Mouse (Mus musculus) CH12.LX (cell line): ENCODE results near the gene Ptprd. TPM values are rescaled to one million over a fixed set of nuclear protein-coding genes. Genes with fewer than 3 reads are reported as not detected.

Source experiments
- DNase-seq: peaks from one replicate; pipeline ENCODE4 v3.0.0-alpha.2; 2013; ENCODE audit errors: extremely low read depth
- H3K27ac ChIP-seq: 2 replicates; pipeline ENCODE4 v1.5.1; 2012; ENCODE audit warnings: low read depth, mild to moderate bottlenecking, control low read depth, moderate library complexity; ENCODE audit not compliant: insufficient read depth
- H3K27me3 ChIP-seq: replicated peaks from 2 replicates; pipeline ENCODE3; 2012; ENCODE audit warnings: inconsistent platforms
- H3K36me3 ChIP-seq, 2 experiments: replicated peaks in 1 of 2; 2 replicates each; pipeline versions ENCODE3 to v1.6.1; 2012; ENCODE audit warnings: inconsistent platforms in 1 of 2, low read length in 1 of 2, mild to moderate bottlenecking in 1 of 2, mixed read lengths in 1 of 2, moderate library complexity in 1 of 2; ENCODE audit not compliant: control insufficient read depth in 1 of 2, insufficient read depth in 1 of 2
- H3K4me1 ChIP-seq, 2 experiments: 2 replicates each; pipeline ENCODE4 v1.6.1; 2012; ENCODE audit warnings: inconsistent platforms in 1 of 2, moderate library complexity in 1 of 2; ENCODE audit not compliant: insufficient read depth in 2 of 2, control insufficient read depth in 1 of 2
- H3K4me2 ChIP-seq: 2 replicates; pipeline ENCODE4 v1.6.1; 2012; ENCODE audit warnings: low read depth, mild to moderate bottlenecking, control low read depth; ENCODE audit not compliant: poor library complexity, insufficient read depth, severe bottlenecking
- H3K4me3 ChIP-seq, 3 experiments: fragments of 150-350 bp in 1 of 3; sonication (generic) in 1 of 3; replicated peaks in 1 of 3; 2 replicates each; pipeline versions ENCODE3 to v1.5.1; 2011 to 2012; ENCODE audit warnings: low read depth in 2 of 3, low read length in 2 of 3, mild to moderate bottlenecking in 2 of 3, moderate library complexity in 2 of 3, control low read depth in 1 of 3, improper control_type of control experiment in 1 of 3, inconsistent platforms in 1 of 3, mixed read lengths in 1 of 3; ENCODE audit not compliant: poor library complexity in 1 of 3
- H3K79me2 ChIP-seq: replicated peaks from 2 replicates; pipeline ENCODE4 v1.6.1; 2012; ENCODE audit warnings: mild to moderate bottlenecking, moderate library complexity; ENCODE audit not compliant: control insufficient read depth, poor library complexity, insufficient read depth, severe bottlenecking; ENCODE audit errors: extremely low read depth
- H3K9ac ChIP-seq: 2 replicates; pipeline ENCODE4 v1.6.1; 2012; ENCODE audit warnings: low read depth, mild to moderate bottlenecking, control low read depth, moderate library complexity; ENCODE audit not compliant: insufficient read depth
- H3K9me3 ChIP-seq: replicated peaks from 2 replicates; pipeline ENCODE3; 2012; ENCODE audit warnings: low read length, inconsistent platforms, mixed read lengths
- BHLHE40 ChIP-seq: IDR thresholded peaks from 2 replicates; pipeline ENCODE4 v1.6.1; 2011; ENCODE audit warnings: mild to moderate bottlenecking, low read depth, low read length, improper control_type of control experiment
- CHD1 ChIP-seq: IDR thresholded peaks from 2 replicates; pipeline ENCODE4 v1.6.1; 2012; ENCODE audit warnings: low read depth, low read length, improper control_type of control experiment, inconsistent platforms
- HCFC1 ChIP-seq: IDR thresholded peaks from 2 replicates; pipeline ENCODE4 v1.6.1; 2012; ENCODE audit warnings: low read depth, mild to moderate bottlenecking, inconsistent platforms, low read length, improper control_type of control experiment
- JUN ChIP-seq: IDR thresholded peaks from 2 replicates; pipeline ENCODE4 v1.6.1; 2011; ENCODE audit warnings: low read depth, mild to moderate bottlenecking, low read length, improper control_type of control experiment, moderate library complexity; ENCODE audit not compliant: insufficient read depth
- MAFK ChIP-seq: IDR thresholded peaks from 2 replicates; pipeline ENCODE4 v1.6.1; 2011; ENCODE audit warnings: low read length, improper control_type of control experiment; ENCODE audit not compliant: insufficient replicate concordance
- MYC ChIP-seq: IDR thresholded peaks from 2 replicates; pipeline ENCODE4 v1.6.1; 2011; ENCODE audit warnings: low read depth, mild to moderate bottlenecking, improper control_type of control experiment, low read length
- NRF1 ChIP-seq: IDR thresholded peaks from 2 replicates; pipeline ENCODE4 v1.6.1; 2014; ENCODE audit warnings: low read depth, mild to moderate bottlenecking, inconsistent platforms, low read length, improper control_type of control experiment, moderate library complexity
- TCF12 ChIP-seq: IDR thresholded peaks from 2 replicates; pipeline ENCODE4 v1.6.1; 2014; ENCODE audit warnings: low read depth, mild to moderate bottlenecking, inconsistent platforms, low read length, improper control_type of control experiment
- ZC3H11A ChIP-seq: IDR thresholded peaks from 2 replicates; pipeline ENCODE4 v1.6.1; 2012; ENCODE audit warnings: low read depth, mild to moderate bottlenecking, inconsistent platforms, low read length, improper control_type of control experiment
- dilution Hi-C: fragments of 300-500 bp; cut with MboI; formaldehyde crosslinking; loops from 2 replicates; pipeline ENCODE4 v1.14.3; 2020; ENCODE audit warnings: low sequenced_read_pairs; ENCODE audit not compliant: extremely low pct_unique_long_range_greater_than_20kb, extremely low pct_ligation_motif_present
- in situ Hi-C: fragments of 300-500 bp; cut with MboI; formaldehyde crosslinking; loops from 3 replicates; pipeline ENCODE4 v1.14.3; 2019; ENCODE audit warnings: low sequenced_read_pairs, low pct_ligation_motif_present, low pct_unique_long_range_greater_than_20kb, mixed read lengths
- polyA plus RNA-seq: library from polyadenylated mRNA; unstranded; fragments of >175 nt; gene quantifications from 2 replicates; pipeline ENCODE4 v1.2.1, GENCODE M21; 2012; ENCODE audit warnings: low read depth; ENCODE audit not compliant: insufficient read length
- total RNA-seq, 2 experiments: library from RNA; depleted of rRNA; stranded (reverse); fragments of 300-350 nt in 1 of 2; fragments of >200 nt in 1 of 2; gene quantifications; 2 replicates each; pipeline ENCODE4 v1.2.3; 2012 to 2014

Gene Ptprd
- total and polyA plus RNA-seq, 3 experiments: not detected

- dilution Hi-C loops (no loop called here), in situ Hi-C loops (no loop called here)
- Histone ChIP-seq H3K27ac (no peak overlapping the region), H3K9ac (no peak overlapping the region), H3K4me3 (no peak overlapping the region), H3K79me2 (no peaks in the 10 kb centered on the region), H3K9me3 (peaks cover 51% of the 10 kb centered on the region), H3K27me3 (no peaks in the 10 kb centered on the region), H3K4me2 (no peak overlapping the region), H3K4me1 (no peaks in the 10 kb centered on the region), H3K36me3 (no peaks in the 10 kb centered on the region)
- TF ChIP-seq JUN (no peak), MYC (no peak), MAFK (no peak), HCFC1 (no peak), BHLHE40 (no peak), CHD1 (no peak)
- no peak for DNase-seq
Measured at GRCm38 (mm10) chr4:76450351-76451018, 1761.3 kb downstream of the Ptprd start.

DNA sequence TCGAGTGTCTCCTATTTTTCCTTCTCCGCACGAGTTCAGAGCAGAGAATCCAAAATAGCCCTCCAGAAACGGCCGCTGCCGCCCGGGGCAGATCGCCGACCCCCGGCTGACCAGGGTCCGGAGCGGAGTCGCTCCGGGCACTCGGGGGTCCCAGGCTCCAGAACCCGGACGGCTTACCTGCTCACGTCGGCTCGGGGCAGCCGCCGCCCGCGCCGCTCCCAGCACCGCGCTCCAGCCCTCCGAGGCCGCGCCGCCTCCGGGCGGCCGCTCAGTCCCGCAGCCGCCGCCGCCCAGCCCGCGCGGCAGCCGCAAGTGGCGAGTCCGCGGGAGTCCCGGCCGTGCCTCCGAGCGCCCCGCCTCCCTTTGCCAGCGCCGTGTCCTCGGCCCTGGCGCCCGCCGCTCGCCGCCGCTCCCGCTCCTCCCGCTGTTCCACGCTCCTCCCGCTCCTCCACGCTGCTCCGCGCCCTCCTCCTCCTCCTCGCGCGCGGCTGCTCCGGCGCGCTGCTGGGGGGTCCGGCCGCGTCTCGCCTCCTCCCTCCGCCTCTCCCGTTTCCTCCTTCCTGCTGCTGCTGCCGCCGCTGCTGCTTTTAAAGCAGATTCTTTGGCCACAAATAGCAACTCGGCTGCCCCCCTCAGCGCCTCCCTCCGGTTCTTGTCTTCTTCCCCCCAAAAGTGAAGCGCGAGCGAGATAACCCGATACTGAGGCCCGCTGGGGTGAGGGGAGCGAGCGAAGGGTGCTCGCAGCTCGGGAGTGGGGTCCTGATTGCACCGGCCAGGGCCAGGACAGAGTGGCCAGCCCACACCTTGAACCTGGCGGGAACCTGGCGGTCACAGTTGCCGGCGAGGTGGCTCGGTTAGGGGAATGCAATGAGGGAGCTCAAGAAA is 1762.1 kb downstream of the Ptprd start:
- H3K9ac ChIP-seq: no peak overlapping the region
- no peak overlapping the region for H3K27ac ChIP-seq
- no peaks in the 10 kb centered on the region for H3K27me3 ChIP-seq
- no peaks in the 10 kb centered on the region for H3K79me2 ChIP-seq
- no peaks in the 10 kb centered on the region for H3K36me3 ChIP-seq
- no peaks in the 10 kb centered on the region for H3K4me1 ChIP-seq
- dilution Hi-C loops: no loop called here
- no peak overlapping the region for H3K4me3 ChIP-seq
- TF ChIP-seq NRF1: no peak
- TF ChIP-seq TCF12: no peak
- no peak for TF ChIP-seq ZC3H11A
- no peak for DNase-seq
- H3K9me3 ChIP-seq: peaks cover 46% of the 10 kb centered on the region
- no peak overlapping the region for H3K4me2 ChIP-seq
- in situ Hi-C loops: no loop called here
